ENCODE assay signal across 20 mouse cellular contexts in the genomic region with DNA sequence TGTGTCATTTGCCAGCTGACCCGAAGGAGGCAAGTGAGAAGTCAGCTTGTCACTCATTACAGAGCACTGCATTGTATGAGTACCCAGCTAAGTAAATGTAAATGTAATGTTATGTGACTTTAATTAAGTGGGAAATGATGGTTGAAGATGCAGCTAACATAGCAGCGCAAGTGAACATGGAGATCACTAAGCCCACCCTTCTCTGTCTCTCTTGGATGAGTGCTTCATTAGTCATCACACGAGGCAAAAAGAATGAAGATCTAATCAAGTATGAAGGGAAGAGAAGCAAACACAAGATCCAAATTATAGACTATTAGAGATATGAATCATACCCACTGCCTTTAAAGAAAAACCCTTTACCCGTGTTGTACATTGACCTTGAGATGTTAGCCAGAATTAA.
"Had no signal": no experiment of that assay in that cellular context is flagged by ENCODE, and none has a peak within 500 bp of the region (broad histone marks: within the 10 kb centered on the region; RNA-seq: fewer than 3 reads in every experiment).

No protein-coding gene starts in this region.

- H3K4me3 ChIP-seq: liver, embryonic 12.5 days; midbrain, embryonic 10.5 days; midbrain, embryonic 13.5 days; neural tube, embryonic 13.5 days; neural tube, embryonic 15.5 days; stomach, embryonic 15.5 days had no signal

- DNase-seq: lung, adult 18-20 months; lung, embryonic 14.5 days; lung, postnatal 10 days; lung, postnatal 4 days; right cerebral cortex, adult 18-20 months; right cerebral cortex, postnatal 25 days; right cerebral cortex, postnatal 4 days; spleen, adult 18-20 months; thymus, adult 2 months; thymus, postnatal 14 days; thymus, postnatal 36 days had no signal

- H3K4me2 ChIP-seq: liver, embryonic 12.5 days; lung, embryonic 14.5 days; midbrain, embryonic 13.5 days; neural tube, embryonic 15.5 days; stomach, embryonic 15.5 days had no signal

- H3K9ac ChIP-seq: liver, embryonic 12.5 days; liver, embryonic 14.5 days; lung, embryonic 14.5 days; midbrain, embryonic 13.5 days; neural tube, embryonic 13.5 days; neural tube, embryonic 15.5 days; stomach, embryonic 15.5 days had no signal

- ATAC-seq: liver, embryonic 12.5 days; midbrain, embryonic 13.5 days; midbrain, embryonic 16.5 days had no signal

- H3K4me1 ChIP-seq: liver, embryonic 12.5 days; midbrain, embryonic 13.5 days; neural tube, embryonic 15.5 days; stomach, embryonic 15.5 days had no signal

- H3K9me3 ChIP-seq: liver, embryonic 12.5 days; midbrain, embryonic 10.5 days; midbrain, embryonic 13.5 days; neural tube, embryonic 13.5 days; neural tube, embryonic 15.5 days; stomach, embryonic 15.5 days had no signal

- H3K27ac ChIP-seq: liver, embryonic 12.5 days; liver, embryonic 14.5 days; midbrain, embryonic 10.5 days; midbrain, embryonic 13.5 days; neural tube, embryonic 13.5 days; neural tube, embryonic 15.5 days; stomach, embryonic 15.5 days; stomach, postnatal 0 days had no signal

- H3K36me3 ChIP-seq: liver, embryonic 12.5 days; midbrain, embryonic 10.5 days; midbrain, embryonic 13.5 days; neural tube, embryonic 13.5 days; neural tube, embryonic 15.5 days; stomach, embryonic 15.5 days had no signal

- H3K27me3 ChIP-seq: liver, embryonic 12.5 days; neural tube, embryonic 13.5 days; neural tube, embryonic 15.5 days; stomach, embryonic 15.5 days had no signal
